Mouse (Mus musculus): Measurements from ENCODE around the gene Gm10974.

GRCm38 (mm10) chr7:66401605-66402004 is 35.9 kb downstream of the Gm10974 start:
- no peak for TF ChIP-seq POLR2A (IDR thresholded peaks at IDR 0.05; ENCODE audit: borderline replicate concordance, insufficient read depth, low read length)
- no peak for TF ChIP-seq CTCF (IDR thresholded peaks at IDR 0.05; ENCODE audit: borderline replicate concordance, insufficient read depth, low read depth, low read length)

All from cerebellum, adult 2 months (tissue).